Mouse (Mus musculus): ENCODE results near the gene Chst15.
A peak's percentile ranks its signal among the peaks of the same experiment; 100 is the strongest.

Gene Chst15

DNA sequence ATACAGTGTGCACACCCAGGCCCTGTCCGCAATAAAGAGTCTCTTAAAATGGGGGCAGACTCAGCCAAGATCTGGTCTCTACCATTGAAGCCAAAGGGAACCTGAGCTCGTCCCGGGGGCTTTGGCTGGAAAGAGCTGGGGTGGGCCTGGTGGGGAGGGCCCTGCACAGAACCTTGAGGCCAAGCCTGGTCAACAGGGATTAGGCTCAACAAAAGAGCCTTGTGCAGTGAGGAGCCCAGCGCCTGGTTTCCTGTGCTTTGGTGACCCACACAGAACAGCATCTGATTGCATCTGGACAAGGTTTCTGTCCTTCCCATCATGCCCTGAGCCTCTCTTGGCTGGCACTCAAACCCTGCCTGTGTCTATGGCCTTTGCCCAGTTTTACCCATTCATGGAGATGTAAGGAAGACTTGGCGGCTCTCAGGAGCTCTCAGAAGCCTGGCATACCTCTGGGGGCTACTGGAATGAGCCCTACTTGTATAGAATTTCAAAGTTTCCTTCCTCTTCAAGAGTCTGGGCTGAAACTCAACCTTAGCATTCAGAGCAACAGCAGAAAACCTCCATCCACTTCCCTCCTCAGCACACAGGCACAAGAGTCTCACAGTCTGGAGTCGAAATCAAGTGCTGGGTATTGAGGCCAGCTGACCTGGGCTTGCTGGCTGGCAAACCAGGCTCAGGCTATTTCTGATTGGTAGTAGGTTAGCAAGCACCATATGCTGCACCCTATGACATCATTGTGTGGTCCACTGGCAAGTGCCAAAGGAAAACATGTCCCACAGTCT lies 104.9 kb downstream of the Chst15 start:
- peak; percentile 91 for DNase-seq

DNA sequence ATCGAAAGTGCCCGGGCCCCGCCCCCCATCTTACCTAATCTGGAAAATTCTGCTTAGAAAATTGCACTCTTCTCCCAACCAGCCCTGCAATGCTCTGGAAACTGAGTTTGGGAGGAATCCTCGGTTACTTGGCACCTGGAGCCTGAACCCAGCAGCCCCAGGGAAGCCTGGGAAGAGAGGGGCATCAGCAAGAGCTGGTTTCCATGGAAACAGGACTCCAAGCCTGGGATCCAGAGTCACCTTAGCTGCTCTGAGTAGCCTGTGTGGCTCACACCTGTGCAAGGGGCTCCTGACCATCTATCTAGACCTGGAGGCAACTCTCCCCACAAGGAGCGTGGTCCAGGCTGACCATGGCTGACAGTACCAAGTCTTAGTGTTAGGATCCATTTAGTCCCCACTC lies 106.4 kb downstream of the Chst15 start:
- peak; percentile 17 for DNase-seq

DNA sequence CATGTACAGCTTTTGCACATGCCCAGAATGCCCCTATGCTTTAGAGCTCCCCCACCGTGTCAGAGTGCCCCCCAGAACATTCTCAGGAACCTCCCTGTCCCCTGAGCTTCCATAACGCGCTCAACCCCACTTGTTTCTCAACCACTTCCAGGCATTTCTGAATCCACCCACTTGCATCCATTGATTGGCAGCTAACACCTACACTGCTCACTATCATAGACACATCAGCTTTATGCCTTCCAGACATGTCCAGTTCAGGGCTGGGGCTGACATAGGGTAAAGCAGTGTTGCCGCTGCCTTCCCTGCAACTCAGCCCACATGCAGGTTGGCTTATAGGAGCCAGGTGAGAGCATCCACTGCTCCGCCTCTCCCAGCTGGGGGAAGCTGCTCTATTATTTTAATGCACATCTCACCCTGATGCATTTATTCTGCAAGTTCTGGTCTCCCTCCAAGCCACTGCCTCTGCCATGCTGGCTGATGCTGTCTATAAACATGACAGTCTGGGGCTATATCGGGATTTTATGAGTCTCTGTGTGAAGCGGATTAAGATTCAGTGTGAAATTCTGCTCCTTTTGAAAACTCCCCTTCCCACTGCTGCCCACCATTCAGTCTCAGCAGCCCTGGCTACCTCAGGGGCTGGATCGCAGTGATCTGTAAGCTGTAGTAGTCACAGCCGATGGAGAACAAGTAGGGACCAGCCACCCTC lies 107.9 kb downstream of the Chst15 start:
- no peak for DNase-seq

- no peak for DNase-seq
Observed at GRCm38 (mm10) chr7:132204073-132204612, 112.9 kb downstream of the Chst15 start.

DNA sequence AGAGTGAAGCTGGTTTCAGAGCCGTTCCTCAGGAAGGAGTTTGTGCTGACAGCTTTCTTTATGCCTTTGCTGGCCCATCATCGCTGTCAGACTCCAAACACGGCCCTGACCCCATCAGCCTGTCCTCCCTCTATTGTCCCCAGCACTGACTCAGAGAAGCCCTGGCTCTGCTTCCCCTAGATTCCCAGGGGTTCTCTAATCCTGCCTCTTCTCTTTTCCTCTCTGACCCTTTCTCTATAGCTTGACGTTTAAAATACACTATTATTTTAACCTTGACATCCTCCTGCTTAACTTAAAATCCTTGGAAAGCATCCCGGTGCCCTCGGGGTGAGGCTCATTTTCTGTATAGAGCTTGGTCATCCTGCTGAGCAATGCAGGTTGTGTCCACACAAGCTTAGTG lies 117.3 kb downstream of the Chst15 start:
- DNase-seq = no peak

- DNase-seq = no peak
Observed at GRCm38 (mm10) chr7:132198806-132199205, 118.2 kb downstream of the Chst15 start.

- no peak for DNase-seq
Observed at GRCm38 (mm10) chr7:132197817-132198475, 119.1 kb downstream of the Chst15 start.

GRCm38 (mm10) chr7:132196581-132196980 lies 120.4 kb downstream of the Chst15 start:
- no peak for DNase-seq

GRCm38 (mm10) chr7:132193606-132194005 lies 123.4 kb downstream of the Chst15 start:
- no peak for DNase-seq

DNA sequence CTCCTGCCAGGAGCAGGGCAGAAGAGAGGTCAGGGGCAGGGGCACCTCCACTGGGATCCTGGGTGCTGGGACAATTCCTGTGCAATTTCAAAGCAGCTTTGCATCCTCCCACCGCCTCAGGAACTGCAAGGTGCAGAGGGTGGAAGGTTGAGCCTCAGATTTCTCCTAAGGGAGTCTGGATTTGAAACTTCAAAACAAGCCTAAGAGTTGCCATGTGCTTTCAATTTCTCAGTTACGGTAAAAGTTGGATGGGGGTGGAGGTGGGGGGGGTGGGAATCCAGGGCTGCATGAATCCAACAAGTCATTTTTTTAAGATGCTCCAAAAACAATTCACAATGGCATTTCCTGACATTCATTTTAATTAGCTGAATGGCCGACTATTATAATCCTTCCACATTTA lies 129.6 kb downstream of the Chst15 start:
- no peak for DNase-seq
